In genomic region chr4:34424131-34424646, GRCm38 (mm10) we compare ENCODE assay signal across 27 mouse cellular contexts.
"Had no signal": no experiment of that assay in that cellular context is flagged by ENCODE, and none has a peak within 500 bp of the region (broad histone marks: within the 10 kb centered on the region; RNA-seq: fewer than 3 reads in every experiment).

No protein-coding gene starts in this region.

- H3K9me3 ChIP-seq: heart, embryonic 13.5 days; heart, embryonic 15.5 days; hindbrain, embryonic 10.5 days; hindbrain, embryonic 12.5 days; kidney, embryonic 15.5 days; limb, embryonic 13.5 days; limb, embryonic 15.5 days; liver, embryonic 12.5 days had no signal

- H3K4me2 ChIP-seq: heart, embryonic 11.5 days; heart, embryonic 13.5 days; heart, embryonic 15.5 days; hindbrain, embryonic 12.5 days; hindbrain, embryonic 14.5 days; kidney, embryonic 15.5 days; limb, embryonic 13.5 days; limb, embryonic 15.5 days; liver, embryonic 12.5 days had no signal

- H3K27me3 ChIP-seq: heart, embryonic 15.5 days; hindbrain, embryonic 12.5 days; kidney, embryonic 15.5 days; limb, embryonic 13.5 days; limb, embryonic 15.5 days; liver, embryonic 12.5 days had no signal

- ATAC-seq: hindbrain, embryonic 16.5 days; inflammation-experienced regulatory T-cells, adult 6 months; liver, embryonic 12.5 days had no signal

- DNase-seq: gastrocnemius, adult 2 months; gastrocnemius, postnatal 10 days; gastrocnemius, postnatal 25 days; heart, adult 18-20 months; heart, postnatal 14 days; heart, postnatal 4 days; kidney, adult 18-20 months; kidney, adult 9 months; kidney, postnatal 14 days; kidney, postnatal 36 days; layer of hippocampus, adult 9-11 months; layer of hippocampus, postnatal 36 days; left cerebral cortex, postnatal 4 days had no signal

- H3K4me3 ChIP-seq: gastrocnemius, adult 2 months; heart, embryonic 13.5 days; heart, embryonic 15.5 days; hindbrain, embryonic 10.5 days; hindbrain, embryonic 12.5 days; kidney, embryonic 15.5 days; limb, embryonic 13.5 days; limb, embryonic 15.5 days; liver, embryonic 12.5 days had no signal

- H3K27ac ChIP-seq: gastrocnemius, adult 2 months; heart, embryonic 13.5 days; heart, embryonic 15.5 days; hindbrain, embryonic 10.5 days; hindbrain, embryonic 12.5 days; hindbrain, embryonic 14.5 days; kidney, embryonic 15.5 days; kidney, postnatal 0 days; limb, embryonic 13.5 days; limb, embryonic 15.5 days; liver, embryonic 12.5 days; liver, embryonic 14.5 days had no signal

- H3K9ac ChIP-seq: heart, embryonic 13.5 days; heart, embryonic 15.5 days; hindbrain, embryonic 12.5 days; hindbrain, embryonic 14.5 days; kidney, embryonic 15.5 days; limb, embryonic 13.5 days; limb, embryonic 15.5 days; liver, embryonic 12.5 days; liver, embryonic 14.5 days had no signal

- H3K36me3 ChIP-seq: heart, embryonic 13.5 days; heart, embryonic 15.5 days; hindbrain, embryonic 10.5 days; hindbrain, embryonic 12.5 days; kidney, embryonic 15.5 days; limb, embryonic 13.5 days; limb, embryonic 15.5 days; liver, embryonic 12.5 days had no signal

- H3K4me1 ChIP-seq: hindbrain, embryonic 10.5 days; hindbrain, embryonic 12.5 days; kidney, embryonic 15.5 days; limb, embryonic 13.5 days; limb, embryonic 15.5 days; liver, embryonic 12.5 days had no signal
